Mouse (Mus musculus): ENCODE measurements at regions not wholly inside any gene's neighbourhood (a gene's known extent, or its start where the extent isn't known, plus 50 kb on each side); places are given as distances from the start of the nearest gene placed in this dataset.

DNA sequence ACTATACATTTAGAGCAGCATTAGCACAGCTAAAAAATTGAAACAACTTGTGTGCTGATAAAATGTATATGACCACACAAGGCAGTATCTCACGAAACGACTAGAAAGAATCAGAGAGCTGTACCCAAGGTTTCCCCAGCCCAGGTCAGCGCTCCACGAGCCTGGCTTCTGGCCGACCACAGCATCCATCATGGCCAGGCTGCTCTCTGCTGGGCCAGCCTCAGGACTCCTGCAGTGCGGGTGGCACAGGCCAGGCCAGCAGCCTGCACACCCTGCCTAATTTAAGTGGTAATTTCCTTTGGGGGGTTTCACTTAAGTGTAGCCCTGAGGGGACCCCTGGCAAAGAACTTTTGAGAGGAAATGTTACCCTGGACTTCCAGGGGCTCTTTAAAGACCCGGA, 141.7 kb upstream of the Slc24a2 start:
- TF ChIP-seq POLR2A (IDR thresholded peaks at IDR 0.05; ENCODE audit: control insufficient read depth, low read depth, low read length) (no peak), CTCF (IDR thresholded peaks at IDR 0.05; ENCODE audit: control insufficient read depth, insufficient read depth, insufficient replicate concordance, low read depth, low read length) (no peak)
- Histone ChIP-seq H3K4me3 (ENCODE audit: control insufficient read depth, low read depth, low read length) (no peak overlapping the region), H3K36me3 (ENCODE audit: control insufficient read depth, insufficient read depth, low read length) (no peaks in the 10 kb centered on the region), H3K27ac (ENCODE audit: control insufficient read depth, insufficient read depth, low read depth, low read length) (no peak overlapping the region), H3K4me1 (ENCODE audit: control insufficient read depth, insufficient read depth, low read length) (peaks cover 5% of the 10 kb centered on the region), H3K27me3 (ENCODE audit: control insufficient read depth, insufficient read depth, low read length) (no peaks in the 10 kb centered on the region)

DNA sequence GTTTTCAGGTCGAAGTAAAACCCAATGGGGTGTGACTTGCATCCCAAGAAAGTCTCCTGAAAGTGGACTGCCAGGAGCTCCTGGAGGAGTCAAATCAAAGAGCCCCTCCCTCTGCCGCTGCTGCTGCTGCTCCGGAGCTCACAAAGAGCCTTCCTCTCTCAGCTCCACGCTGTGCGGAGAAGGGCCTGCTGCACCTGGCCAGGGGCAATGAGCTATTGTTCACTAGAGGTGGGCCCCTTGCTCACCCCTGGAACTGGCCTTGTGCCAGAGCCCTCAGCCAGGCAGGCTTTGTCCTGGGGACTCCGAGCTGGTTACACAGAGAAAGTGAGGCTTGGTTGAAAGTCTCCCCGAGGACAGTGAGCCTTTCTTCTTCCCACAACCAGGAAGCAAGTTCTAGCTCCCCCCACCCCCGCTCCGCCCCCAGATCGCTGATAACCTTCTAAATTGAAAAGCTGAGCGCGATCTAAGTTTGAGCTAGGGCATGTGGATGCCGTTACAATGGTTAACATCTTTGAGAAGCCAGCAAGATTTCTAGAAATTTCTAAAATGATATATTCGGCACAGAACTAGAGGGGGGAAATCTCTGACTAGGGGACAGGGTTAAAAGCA, 139.5 kb upstream of the Slc24a2 start:
- TF ChIP-seq POLR2A (IDR thresholded peaks at IDR 0.05; ENCODE audit: control insufficient read depth, low read depth, low read length) (no peak), CTCF (IDR thresholded peaks at IDR 0.05; ENCODE audit: control insufficient read depth, insufficient read depth, insufficient replicate concordance, low read depth, low read length) (no peak)
- Histone ChIP-seq H3K4me3 (ENCODE audit: control insufficient read depth, low read depth, low read length) (no peak overlapping the region), H3K36me3 (ENCODE audit: control insufficient read depth, insufficient read depth, low read length) (no peaks in the 10 kb centered on the region), H3K27ac (ENCODE audit: control insufficient read depth, insufficient read depth, low read depth, low read length) (no peak overlapping the region), H3K27me3 (ENCODE audit: control insufficient read depth, insufficient read depth, low read length) (no peaks in the 10 kb centered on the region), H3K4me1 (ENCODE audit: control insufficient read depth, insufficient read depth, low read length) (peaks cover 5% of the 10 kb centered on the region)

DNA sequence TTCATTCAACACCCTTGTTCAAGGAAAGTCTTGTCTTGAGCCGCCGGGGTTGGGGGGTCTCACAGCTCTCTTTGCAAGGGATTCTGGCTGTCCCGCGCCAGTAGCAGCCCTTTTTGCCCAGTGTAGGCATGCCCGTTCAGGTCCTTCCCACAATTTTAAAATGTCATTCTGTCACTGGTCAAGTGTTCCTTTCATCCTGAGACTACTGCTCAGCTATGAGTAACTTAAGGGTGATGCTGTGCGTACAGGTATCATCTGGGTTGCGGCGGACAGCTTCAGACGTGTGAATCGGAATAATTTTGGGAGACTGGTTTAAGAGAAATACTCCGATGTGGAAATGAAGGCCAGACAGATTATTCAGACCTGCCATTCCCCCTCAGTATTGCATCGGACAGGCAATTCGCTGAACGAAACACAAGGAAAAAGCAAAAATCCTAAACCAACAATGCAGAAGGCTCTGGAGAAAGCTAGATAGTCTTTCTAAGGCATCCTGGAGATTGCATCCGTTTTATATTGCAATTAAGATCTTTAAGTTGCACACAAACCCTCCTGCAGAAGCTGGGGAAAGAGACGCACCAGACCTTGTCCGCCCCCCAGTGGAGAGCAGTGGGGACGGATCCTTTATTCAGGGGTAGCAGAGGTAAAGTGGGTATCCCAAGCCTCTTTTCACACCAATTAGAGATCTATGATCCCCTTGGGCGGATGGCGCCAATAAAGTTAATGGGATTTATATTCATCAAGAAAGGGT, 138.3 kb upstream of the Slc24a2 start:
- no peak overlapping the region for H3K27ac ChIP-seq (ENCODE audit: control insufficient read depth, insufficient read depth, low read depth, low read length)
- TF ChIP-seq POLR2A (IDR thresholded peaks at IDR 0.05; ENCODE audit: control insufficient read depth, low read depth, low read length) (no peak), CTCF (IDR thresholded peaks at IDR 0.05; ENCODE audit: control insufficient read depth, insufficient read depth, insufficient replicate concordance, low read depth, low read length) (peak; percentile 28; the same call in 1 of the 2 replicates)
- H3K27me3 ChIP-seq (ENCODE audit: control insufficient read depth, insufficient read depth, low read length): no peaks in the 10 kb centered on the region
- H3K4me1 ChIP-seq (ENCODE audit: control insufficient read depth, insufficient read depth, low read length): peaks cover 5% of the 10 kb centered on the region
- H3K4me3 ChIP-seq (ENCODE audit: control insufficient read depth, low read depth, low read length): peak overlapping the region; percentile 12
- H3K36me3 ChIP-seq (ENCODE audit: control insufficient read depth, insufficient read depth, low read length): no peaks in the 10 kb centered on the region

DNA sequence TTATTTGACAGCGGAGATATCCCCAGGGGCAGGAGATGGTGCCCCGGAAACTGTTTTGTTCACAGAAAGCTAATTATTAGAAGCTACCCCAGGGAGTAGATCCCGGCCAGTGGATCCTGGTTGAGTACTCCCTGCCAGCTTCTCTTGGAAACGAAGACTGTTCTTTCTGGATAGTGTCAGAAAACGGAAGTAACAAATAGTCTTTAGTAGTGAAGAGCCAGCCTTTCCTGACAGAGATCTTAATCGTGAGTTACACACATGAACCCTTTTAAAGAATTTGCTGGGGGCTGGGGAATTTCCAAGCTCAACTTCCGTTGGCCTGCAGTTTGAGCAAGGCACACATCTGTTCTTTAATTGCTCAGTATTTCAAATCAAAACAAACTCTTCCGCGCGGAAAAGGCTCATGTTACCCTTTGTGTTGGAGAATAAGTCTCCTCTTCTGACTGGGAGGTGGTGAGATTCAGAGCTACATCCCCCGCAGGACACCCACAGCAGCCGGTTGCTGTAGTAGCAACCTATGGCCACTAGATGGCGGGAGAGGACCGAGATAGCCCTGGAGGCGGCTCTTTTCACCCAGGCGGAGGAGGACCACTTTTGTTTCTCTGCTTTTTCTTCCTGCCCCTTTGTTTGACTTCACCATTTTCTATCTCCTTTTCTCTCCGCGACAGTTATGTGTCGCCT, 137.6 kb upstream of the Slc24a2 start:
- no peak overlapping the region for H3K27ac ChIP-seq (ENCODE audit: control insufficient read depth, insufficient read depth, low read depth, low read length)
- peaks cover 5% of the 10 kb centered on the region for H3K4me1 ChIP-seq (ENCODE audit: control insufficient read depth, insufficient read depth, low read length)
- no peaks in the 10 kb centered on the region for H3K36me3 ChIP-seq (ENCODE audit: control insufficient read depth, insufficient read depth, low read length)
- TF ChIP-seq POLR2A (IDR thresholded peaks at IDR 0.05; ENCODE audit: control insufficient read depth, low read depth, low read length): no peak
- peak; percentile 97 for TF ChIP-seq CTCF (IDR thresholded peaks at IDR 0.05; ENCODE audit: control insufficient read depth, insufficient read depth, insufficient replicate concordance, low read depth, low read length)
- H3K27me3 ChIP-seq (ENCODE audit: control insufficient read depth, insufficient read depth, low read length): no peaks in the 10 kb centered on the region
- H3K4me3 ChIP-seq (ENCODE audit: control insufficient read depth, low read depth, low read length): peak overlapping the region; percentile 26

DNA sequence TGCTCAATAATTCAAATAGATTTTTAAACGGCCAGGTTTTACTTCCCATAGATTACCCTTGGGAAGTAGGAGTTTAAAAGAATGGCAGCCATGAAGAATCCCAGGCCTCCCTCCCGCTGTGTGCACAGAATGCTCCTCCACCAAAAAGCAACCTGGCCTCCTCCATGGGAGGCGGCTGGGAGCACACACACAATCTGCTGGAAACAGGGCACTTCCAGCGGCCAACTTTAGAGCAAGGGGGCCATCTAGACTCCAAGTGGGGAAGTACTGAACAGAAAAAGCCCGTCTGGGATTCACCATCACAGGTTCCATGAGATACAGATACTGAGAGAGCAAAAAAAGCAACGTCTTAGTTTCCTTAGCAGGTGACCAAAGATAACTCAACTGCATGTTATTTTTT, 131.9 kb upstream of the Slc24a2 start:
- Histone ChIP-seq H3K27me3 (ENCODE audit: control insufficient read depth, insufficient read depth, low read length) (no peaks in the 10 kb centered on the region), H3K27ac (ENCODE audit: control insufficient read depth, insufficient read depth, low read depth, low read length) (no peak overlapping the region), H3K4me3 (ENCODE audit: control insufficient read depth, low read depth, low read length) (no peak overlapping the region), H3K36me3 (ENCODE audit: control insufficient read depth, insufficient read depth, low read length) (no peaks in the 10 kb centered on the region), H3K4me1 (ENCODE audit: control insufficient read depth, insufficient read depth, low read length) (no peaks in the 10 kb centered on the region)
- TF ChIP-seq POLR2A (IDR thresholded peaks at IDR 0.05; ENCODE audit: control insufficient read depth, low read depth, low read length) (no peak), CTCF (IDR thresholded peaks at IDR 0.05; ENCODE audit: control insufficient read depth, insufficient read depth, insufficient replicate concordance, low read depth, low read length) (peak; percentile 32; the same call in 1 of the 2 replicates)

DNA sequence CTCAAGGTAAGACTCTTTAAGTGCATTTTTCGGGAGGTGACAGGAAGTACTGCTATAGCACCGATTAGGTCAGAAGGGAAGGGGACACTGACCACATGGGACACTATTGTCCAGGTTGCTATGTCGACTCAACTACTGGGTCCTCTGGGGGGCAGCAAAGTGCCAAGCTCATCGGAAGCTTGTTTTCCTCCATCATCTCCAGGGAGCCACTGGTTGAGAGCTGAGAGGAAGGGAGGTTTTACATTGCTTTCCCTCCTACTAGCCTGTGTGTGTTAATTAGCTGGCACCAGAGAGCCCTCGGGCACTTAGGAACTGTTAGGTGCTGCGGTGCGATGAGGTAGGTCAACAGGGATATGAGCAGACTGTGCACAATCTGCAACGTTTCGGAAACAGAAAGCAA, 129.2 kb upstream of the Slc24a2 start:
- H3K27me3 ChIP-seq (ENCODE audit: control insufficient read depth, insufficient read depth, low read length): no peaks in the 10 kb centered on the region
- H3K4me3 ChIP-seq (ENCODE audit: control insufficient read depth, low read depth, low read length): no peak overlapping the region
- H3K36me3 ChIP-seq (ENCODE audit: control insufficient read depth, insufficient read depth, low read length): no peaks in the 10 kb centered on the region
- no peak overlapping the region for H3K27ac ChIP-seq (ENCODE audit: control insufficient read depth, insufficient read depth, low read depth, low read length)
- H3K4me1 ChIP-seq (ENCODE audit: control insufficient read depth, insufficient read depth, low read length): no peaks in the 10 kb centered on the region
- TF ChIP-seq CTCF (IDR thresholded peaks at IDR 0.05; ENCODE audit: control insufficient read depth, insufficient read depth, insufficient replicate concordance, low read depth, low read length) (0 out of 2 replicates have a peak, but pooled peaks have one; percentile 18), POLR2A (IDR thresholded peaks at IDR 0.05; ENCODE audit: control insufficient read depth, low read depth, low read length) (no peak)

DNA sequence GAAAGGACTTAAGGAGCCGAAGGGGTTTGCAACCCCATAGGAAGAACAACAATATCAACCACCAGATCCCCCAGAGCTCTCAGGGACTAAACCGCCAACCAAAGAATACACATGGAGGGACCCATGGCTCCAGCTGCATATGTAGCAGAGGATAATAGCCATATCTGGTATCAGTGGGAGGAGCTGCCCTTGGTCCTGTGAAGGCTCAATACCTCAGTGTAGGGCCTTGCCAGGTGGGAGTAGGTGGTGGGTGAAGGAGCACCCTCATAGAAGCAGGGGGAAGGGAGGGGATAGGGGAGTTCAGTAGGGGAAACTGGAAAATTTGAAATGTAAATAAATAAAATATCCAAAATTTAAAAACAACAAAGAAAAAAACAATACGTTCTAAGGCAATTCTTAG, 128.7 kb upstream of the Slc24a2 start:
- Histone ChIP-seq H3K27me3 (ENCODE audit: control insufficient read depth, insufficient read depth, low read length) (no peaks in the 10 kb centered on the region), H3K4me1 (ENCODE audit: control insufficient read depth, insufficient read depth, low read length) (no peaks in the 10 kb centered on the region), H3K4me3 (ENCODE audit: control insufficient read depth, low read depth, low read length) (no peak overlapping the region), H3K36me3 (ENCODE audit: control insufficient read depth, insufficient read depth, low read length) (no peaks in the 10 kb centered on the region), H3K27ac (ENCODE audit: control insufficient read depth, insufficient read depth, low read depth, low read length) (no peak overlapping the region)
- TF ChIP-seq POLR2A (IDR thresholded peaks at IDR 0.05; ENCODE audit: control insufficient read depth, low read depth, low read length) (no peak), CTCF (IDR thresholded peaks at IDR 0.05; ENCODE audit: control insufficient read depth, insufficient read depth, insufficient replicate concordance, low read depth, low read length) (no peak)

Measured in testis, adult 2 months (tissue).